Mouse (Mus musculus) fat pad, adult 2 months (tissue): ENCODE data around the gene Olfr1206.

ENCODE experiments used
- DNase-seq: peaks from one replicate; pipeline ENCODE4 v3.0.0-alpha.2; 2011; ENCODE audit warnings: low read depth, low spot score; ENCODE audit errors: extremely low read depth

The Olfr1206 gene

GRCm38 (mm10) chr2:88862931-88863330 is at the start of gene Olfr1206:
Gene Olfr1206 (plus strand): TSS chr2:88863231.
- no peak for DNase-seq

- DNase-seq = no peak
Measured at GRCm38 (mm10) chr2:88814196-88814595, 48.8 kb upstream of the Olfr1206 start, which contains the start of gene Olfr1202. Gene Olfr1202 (plus strand): TSS chr2:88814496.

- no peak for DNase-seq
Measured at GRCm38 (mm10) chr2:88829437-88829836, 33.6 kb upstream of the Olfr1206 start, which contains the start of gene Olfr1205. Gene Olfr1205 (plus strand): TSS chr2:88829737.

GRCm38 (mm10) chr2:88838477-88838876 is 24.6 kb upstream of the Olfr1206 start:
- no peak for DNase-seq

- no peak for DNase-seq
Measured at GRCm38 (mm10) chr2:88848992-88849391, 14.0 kb upstream of the Olfr1206 start, which contains the start of gene Olfr1204. Gene Olfr1204 (plus strand): TSS chr2:88849292.

- no peak for DNase-seq
Measured at GRCm38 (mm10) chr2:88902211-88902610, 39.2 kb downstream of the Olfr1206 start, which contains the start of gene Olfr1208. Gene Olfr1208 (minus strand): TSS chr2:88902311.

- no peak for DNase-seq
Measured at GRCm38 (mm10) chr2:88915057-88915456, 52.0 kb downstream of the Olfr1206 start, which contains the start of gene Olfr1209. Gene Olfr1209 (minus strand): TSS chr2:88915157.
